ENCODE assay signal across 8 mouse cellular contexts in the genomic region with DNA sequence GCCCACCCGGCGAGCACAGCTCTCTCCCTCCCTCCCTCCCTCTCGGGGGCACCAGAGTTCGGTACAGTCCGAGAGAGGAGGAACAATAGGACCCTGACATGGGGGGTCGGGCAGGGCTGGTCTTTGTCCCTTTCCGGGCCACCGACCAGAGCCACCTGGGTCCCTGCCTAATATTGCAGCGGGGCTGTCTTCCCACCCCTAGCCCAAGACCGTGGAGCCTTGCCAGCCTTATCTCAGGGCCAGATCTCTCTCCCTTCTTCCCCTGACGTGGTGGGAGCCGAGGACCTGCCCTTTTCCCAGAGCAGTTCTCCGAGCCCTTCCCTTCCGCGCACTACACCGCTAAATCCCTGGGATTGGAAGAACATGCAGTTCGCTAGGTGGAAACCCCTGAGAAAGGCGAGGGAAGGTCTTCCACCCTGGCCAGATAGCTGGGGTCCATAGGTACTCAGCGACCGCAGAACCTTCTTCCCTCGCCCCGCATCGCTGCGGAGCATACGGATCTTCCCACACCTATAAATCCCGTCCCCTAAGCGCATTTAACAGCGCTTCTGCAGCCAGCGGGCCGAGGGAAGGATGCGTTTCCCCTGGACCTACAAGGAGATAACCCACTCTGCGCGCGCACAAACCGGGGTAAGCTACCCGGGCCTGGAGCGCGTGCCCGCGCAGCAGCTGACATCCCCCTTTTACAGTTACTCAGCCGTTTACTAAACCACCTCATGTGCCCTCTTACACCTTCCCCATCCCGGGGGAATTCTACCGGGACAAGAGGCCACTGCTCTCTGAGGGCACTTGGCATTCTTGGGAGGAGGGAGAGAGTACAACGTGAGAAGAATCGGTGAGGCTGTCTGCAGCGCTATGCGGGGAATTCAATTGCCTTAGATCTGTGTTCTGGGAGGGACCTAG. TPM values are rescaled to one million over a fixed set of nuclear protein-coding genes. Genes with fewer than 3 reads are reported as not detected.
DNase-seq lines count a peak whose midpoint lies in the region; ATAC-seq and TF ChIP-seq lines count a peak whose summit lies in the region.

No protein-coding gene starts in this region.

- H3K36me3 ChIP-seq in megakaryocyte, embryonic 14.5 days (replicated peaks; ENCODE audit: low read length): no peaks in the 10 kb centered on the region
- H3K36me3 ChIP-seq in heart, embryonic 12.5 days: no peaks in the 10 kb centered on the region
- no peaks in the 10 kb centered on the region for H3K36me3 ChIP-seq in kidney, postnatal 0 days (ENCODE audit: insufficient read depth, low read length)
- no peaks in the 10 kb centered on the region for H3K36me3 ChIP-seq in liver, embryonic 16.5 days (ENCODE audit: control insufficient read depth, insufficient read depth)
- H3K36me3 ChIP-seq in neural tube, embryonic 14.5 days (ENCODE audit: control insufficient read depth, insufficient read depth, low read length): no peaks in the 10 kb centered on the region

- no peak for TF ChIP-seq CTCF in kidney, postnatal 0 days (IDR thresholded peaks at IDR 0.05; ENCODE audit: low read depth)

- peaks cover 97% of the 10 kb centered on the region for H3K27me3 ChIP-seq in megakaryocyte, embryonic 14.5 days (replicated peaks)
- peaks cover 14% of the 10 kb centered on the region for H3K27me3 ChIP-seq in heart, embryonic 12.5 days (replicated peaks)
- no peaks in the 10 kb centered on the region for H3K27me3 ChIP-seq in kidney, postnatal 0 days (ENCODE audit: insufficient read depth, low read length)
- H3K27me3 ChIP-seq in liver, embryonic 16.5 days (ENCODE audit: control insufficient read depth, insufficient read depth, low read depth, low read length): peaks cover 57% of the 10 kb centered on the region
- H3K27me3 ChIP-seq in neural tube, embryonic 14.5 days (ENCODE audit: control insufficient read depth, insufficient read depth, low read length): no peaks in the 10 kb centered on the region

- under 1% methylated on average over 45 of the region's 47 CpGs for WGBS in heart, embryonic 12.5 days
- under 1% methylated on average over 47 of the region's 47 CpGs for WGBS in kidney, postnatal 0 days
- WGBS in liver, embryonic 16.5 days (ENCODE audit: insufficient replicate concordance): under 1% methylated on average over 47 of the region's 47 CpGs
- under 1% methylated on average over 44 of the region's 47 CpGs for WGBS in neural tube, embryonic 14.5 days

- no peak for ATAC-seq in megakaryocyte, adult 5-6 weeks (ENCODE audit: poor library complexity, severe bottlenecking)
- ATAC-seq in common myeloid progenitor, adult 5-6 weeks (replicated peaks; ENCODE audit: low read depth, poor library complexity, severe bottlenecking): peak; percentile 13; the same call in 1 of the 2 replicates
- peak; percentile 10 for ATAC-seq in heart, embryonic 12.5 days (ENCODE audit: insufficient number of reproducible peaks, low FRiP score)
- no peak; the same call in 1 of the 2 replicates for ATAC-seq in kidney, postnatal 0 days (replicated peaks; ENCODE audit: low FRiP score, low read depth)
- peak; percentile 4 for ATAC-seq in liver, embryonic 16.5 days (ENCODE audit: low read depth)
- ATAC-seq in neural tube, embryonic 14.5 days (ENCODE audit: low read depth): peak; percentile 0

- no peak for DNase-seq in kidney, postnatal 0 days (ENCODE audit: low spot score)
- peak; percentile 68 for DNase-seq in yolk sac, embryonic 10.5 days (ENCODE audit: low spot score)

- H3K4me2 ChIP-seq in heart, embryonic 12.5 days: peak overlapping the region; percentile 99
- peak overlapping the region; percentile 97 for H3K4me2 ChIP-seq in kidney, postnatal 0 days (ENCODE audit: low read length)
- peak overlapping the region; percentile 87 for H3K4me2 ChIP-seq in liver, embryonic 16.5 days (ENCODE audit: low read depth, low read length)
- peak overlapping the region; percentile 88 for H3K4me2 ChIP-seq in neural tube, embryonic 14.5 days (ENCODE audit: low read depth, low read length)

- no peaks in the 10 kb centered on the region for H3K9me3 ChIP-seq in megakaryocyte, embryonic 14.5 days
- no peaks in the 10 kb centered on the region for H3K9me3 ChIP-seq in heart, embryonic 12.5 days (replicated peaks)
- H3K9me3 ChIP-seq in kidney, postnatal 0 days (replicated peaks; ENCODE audit: low read length): no peaks in the 10 kb centered on the region
- H3K9me3 ChIP-seq in liver, embryonic 16.5 days (replicated peaks; ENCODE audit: control insufficient read depth, low read length): no peaks in the 10 kb centered on the region
- H3K9me3 ChIP-seq in neural tube, embryonic 14.5 days (ENCODE audit: control insufficient read depth, low read length): no peaks in the 10 kb centered on the region

- peaks cover 35% of the 10 kb centered on the region for H3K4me1 ChIP-seq in megakaryocyte, embryonic 14.5 days
- peaks cover 57% of the 10 kb centered on the region for H3K4me1 ChIP-seq in heart, embryonic 12.5 days (replicated peaks)
- peaks cover 45% of the 10 kb centered on the region for H3K4me1 ChIP-seq in kidney, postnatal 0 days (replicated peaks; ENCODE audit: insufficient read depth, low read length)
- peaks cover 9% of the 10 kb centered on the region for H3K4me1 ChIP-seq in liver, embryonic 16.5 days (ENCODE audit: control insufficient read depth, low read depth, low read length)
- H3K4me1 ChIP-seq in neural tube, embryonic 14.5 days (ENCODE audit: control insufficient read depth, insufficient read depth, low read length): peaks cover 54% of the 10 kb centered on the region

- H3K9ac ChIP-seq in heart, embryonic 12.5 days: peak overlapping the region; percentile 77
- peak overlapping the region; percentile 60 for H3K9ac ChIP-seq in kidney, postnatal 0 days (ENCODE audit: low read depth, low read length)
- peak overlapping the region; percentile 52 for H3K9ac ChIP-seq in liver, embryonic 16.5 days (ENCODE audit: low read depth, low read length)
- H3K9ac ChIP-seq in neural tube, embryonic 14.5 days (replicated peaks; ENCODE audit: low read depth, low read length): peak overlapping the region; percentile 74

- peak overlapping the region; percentile 89 for H3K4me3 ChIP-seq in megakaryocyte, embryonic 14.5 days (replicated peaks)
- H3K4me3 ChIP-seq in heart, embryonic 12.5 days: peak overlapping the region; percentile 62
- peak overlapping the region; percentile 69 for H3K4me3 ChIP-seq in kidney, postnatal 0 days (replicated peaks; ENCODE audit: low read depth, low read length)
- H3K4me3 ChIP-seq in liver, embryonic 16.5 days (ENCODE audit: low read depth, low read length): peak overlapping the region; percentile 68
- peak overlapping the region; percentile 88 for H3K4me3 ChIP-seq in neural tube, embryonic 14.5 days (ENCODE audit: low read depth, low read length)

- peak overlapping the region; percentile 44; the same call in 1 of the 2 replicates for H3K27ac ChIP-seq in heart, embryonic 12.5 days (ENCODE audit: poor library complexity, severe bottlenecking)
- peak overlapping the region; percentile 78 for H3K27ac ChIP-seq in kidney, postnatal 0 days
- H3K27ac ChIP-seq in liver, embryonic 16.5 days (ENCODE audit: low read length): no peak overlapping the region; the same call in 1 of the 2 replicates
- peak overlapping the region; percentile 97 for H3K27ac ChIP-seq in neural tube, embryonic 14.5 days (ENCODE audit: low read depth, low read length)

RNA-seq across cellular contexts. Expression of gene Ccdc85c, which starts 0.9 kb away (rescaled TPM):
- polyA plus RNA-seq in megakaryocyte, embryonic 14.5 days (2012; ENCODE audit: insufficient read depth, low replicate concordance): 1.5 and 13.9 TPM in 2 replicates
- total RNA-seq in megakaryocyte, adult 5-6 weeks (2015): 0.04 and 0.05 TPM in 2 replicates
- 0.11 and 0.37 TPM in 2 replicates for total RNA-seq in megakaryocyte, adult 5-6 weeks (2017)
- total RNA-seq in common myeloid progenitor, adult 5-6 weeks (2017): 0.82 and 2.4 TPM in 2 replicates
- polyA plus RNA-seq in heart, embryonic 12.5 days (2016; fragmentation: Nextera tagmentation; extraction: Ambion mirVana): 5.9 and 6.0 TPM in 2 replicates
- polyA plus RNA-seq in kidney, postnatal 0 days (2015; fragmentation: Nextera tagmentation; extraction: Ambion mirVana): 7.2 and 7.7 TPM in 2 replicates
- polyA plus RNA-seq in liver, embryonic 16.5 days (2015; fragmentation: Nextera tagmentation; extraction: Ambion mirVana): 1.2 and 1.3 TPM in 2 replicates
- 15.3 and 17.3 TPM in 2 replicates for polyA plus RNA-seq in neural tube, embryonic 14.5 days (2014; fragmentation: Nextera tagmentation; extraction: Ambion mirVana)

RNA-seq across cellular contexts. Expression of gene Hhipl1, which starts 29.9 kb away (rescaled TPM):
- not detected in 2 replicates for polyA plus RNA-seq in megakaryocyte, embryonic 14.5 days (2012; ENCODE audit: insufficient read depth, low replicate concordance)
- not detected in 2 replicates for total RNA-seq in megakaryocyte, adult 5-6 weeks (2015)
- not detected in 2 replicates for total RNA-seq in megakaryocyte, adult 5-6 weeks (2017)
- total RNA-seq in common myeloid progenitor, adult 5-6 weeks (2017): not detected in 2 replicates
- 0.82 and 1.2 TPM in 2 replicates for polyA plus RNA-seq in heart, embryonic 12.5 days (2016; fragmentation: Nextera tagmentation; extraction: Ambion mirVana)
- polyA plus RNA-seq in kidney, postnatal 0 days (2015; fragmentation: Nextera tagmentation; extraction: Ambion mirVana): 0.37 and 0.43 TPM in 2 replicates
- 0.05 TPM in 1 of 2 replicates, not detected in the other for polyA plus RNA-seq in liver, embryonic 16.5 days (2015; fragmentation: Nextera tagmentation; extraction: Ambion mirVana)
- 2.0 and 2.3 TPM in 2 replicates for polyA plus RNA-seq in neural tube, embryonic 14.5 days (2014; fragmentation: Nextera tagmentation; extraction: Ambion mirVana)

RNA-seq across cellular contexts. Expression of gene Cyp46a1, which starts 58.0 kb away (rescaled TPM):
- 0.34 TPM in 1 of 2 replicates, not detected in the other for polyA plus RNA-seq in megakaryocyte, embryonic 14.5 days (2012; ENCODE audit: insufficient read depth, low replicate concordance)
- total RNA-seq in megakaryocyte, adult 5-6 weeks (2015): not detected in 2 replicates
- total RNA-seq in megakaryocyte, adult 5-6 weeks (2017): not detected in 2 replicates
- not detected in 2 replicates for total RNA-seq in common myeloid progenitor, adult 5-6 weeks (2017)
- 7.9 and 8.0 TPM in 2 replicates for polyA plus RNA-seq in heart, embryonic 12.5 days (2016; fragmentation: Nextera tagmentation; extraction: Ambion mirVana)
- 5.2 and 5.9 TPM in 2 replicates for polyA plus RNA-seq in kidney, postnatal 0 days (2015; fragmentation: Nextera tagmentation; extraction: Ambion mirVana)
- 0.25 TPM in 2 replicates for polyA plus RNA-seq in liver, embryonic 16.5 days (2015; fragmentation: Nextera tagmentation; extraction: Ambion mirVana)
- 19.6 and 25.4 TPM in 2 replicates for polyA plus RNA-seq in neural tube, embryonic 14.5 days (2014; fragmentation: Nextera tagmentation; extraction: Ambion mirVana)

Comparison
In these comparisons a context has a peak if more than half of its experiments do, and no peak if none do; other contexts are left out.
1. ATAC-seq: peak in common myeloid progenitor, adult 5-6 weeks (single experiment), heart, embryonic 12.5 days (single experiment), liver, embryonic 16.5 days (single experiment) and neural tube, embryonic 14.5 days (single experiment); none in megakaryocyte, adult 5-6 weeks (single experiment) and kidney, postnatal 0 days (single experiment).
2. Peak in every context shown above with its lines, with median percentiles within 50 percentile points of each other: H3K4me3 ChIP-seq, H3K4me2 ChIP-seq and H3K9ac ChIP-seq.